Mouse (Mus musculus): ENCODE results near the gene Bcan. TPM values are rescaled to one million over a fixed set of nuclear protein-coding genes. Genes with fewer than 3 reads are reported as not detected.

Bcan gene
- 0.15 and 0.28 TPM in 2 replicates for polyA plus RNA-seq (2012; rRNA removed)

DNA sequence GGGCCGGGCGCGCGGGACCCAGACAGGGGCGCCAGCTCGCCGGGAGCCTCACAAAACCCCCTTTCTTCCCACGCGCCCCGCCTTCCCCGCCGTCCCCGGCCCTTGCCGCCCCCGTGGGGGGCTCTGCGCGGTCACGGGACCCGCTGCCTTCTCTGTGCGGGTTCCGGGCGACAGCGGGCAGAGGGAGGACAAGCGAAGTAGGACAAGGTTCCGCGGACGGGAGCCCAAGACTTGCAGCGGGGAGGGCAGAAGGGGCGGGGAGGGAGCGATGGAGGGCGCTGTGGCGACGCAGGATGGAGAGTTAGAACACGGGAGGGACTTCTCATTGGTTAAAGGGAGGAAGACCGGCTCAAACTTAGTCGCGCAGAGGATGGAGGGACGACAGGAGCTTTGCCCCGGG is at the start of gene Bcan:
Gene Bcan (minus strand): TSS at position 50 of the 400 bp plus-strand sequence.
- DNase-seq (ENCODE audit: low spot score) = no peak

DNA sequence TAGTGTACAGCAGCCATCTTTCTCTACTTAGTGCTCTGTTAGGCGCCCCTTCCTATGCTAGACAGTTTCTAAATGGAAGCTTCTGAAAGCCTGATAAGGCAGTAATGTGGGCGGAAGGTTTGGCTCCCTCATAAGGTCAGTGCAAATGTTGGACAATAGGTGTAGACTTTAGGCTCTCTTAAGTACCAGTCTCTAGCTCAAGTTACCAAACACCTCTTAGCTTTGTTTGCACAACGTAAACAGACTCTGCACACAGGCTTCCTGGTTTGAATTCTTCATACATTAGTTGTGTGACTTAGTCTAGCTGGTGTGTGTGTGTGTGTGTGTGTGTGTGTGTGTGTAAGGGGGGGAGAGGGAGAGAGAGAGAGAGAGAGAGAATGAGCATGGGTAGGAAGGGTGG is 49.5 kb upstream of the Bcan start:
- no peak for DNase-seq (ENCODE audit: low spot score)

- peak; percentile 42 for DNase-seq (ENCODE audit: low spot score)
Measured at GRCm38 (mm10) chr3:88042661-88043421, 42.8 kb upstream of the Bcan start, which contains the start of gene Gpatch4. Gene Gpatch4 (plus strand): TSS chr3:88043108.

GRCm38 (mm10) chr3:88035561-88036293 is 35.7 kb upstream of the Bcan start:
- no peak for DNase-seq (ENCODE audit: low spot score)

DNA sequence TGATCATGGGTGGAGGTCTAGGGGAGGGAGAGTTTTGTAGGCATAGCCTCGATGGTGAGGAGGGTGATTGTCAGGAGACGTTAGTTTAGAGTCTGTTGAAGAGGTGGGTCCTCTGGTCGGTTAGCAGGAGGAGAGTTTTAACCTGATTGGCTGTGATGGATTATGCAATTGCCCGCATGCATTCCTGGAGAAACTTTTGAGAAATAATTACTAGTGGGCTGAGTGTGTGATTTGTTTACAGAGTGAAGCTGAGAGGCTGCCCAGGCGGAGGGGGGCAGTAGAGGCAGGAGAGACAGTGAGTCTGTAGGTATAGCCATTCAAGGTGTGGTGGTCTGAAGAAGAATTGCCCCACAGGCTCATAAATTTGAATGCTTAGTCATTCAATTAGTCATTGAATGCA is 33.5 kb upstream of the Bcan start:
- DNase-seq (ENCODE audit: low spot score) = no peak

GRCm38 (mm10) chr3:88030608-88031395 is 30.8 kb upstream of the Bcan start:
- DNase-seq (ENCODE audit: low spot score) = no peak

DNA sequence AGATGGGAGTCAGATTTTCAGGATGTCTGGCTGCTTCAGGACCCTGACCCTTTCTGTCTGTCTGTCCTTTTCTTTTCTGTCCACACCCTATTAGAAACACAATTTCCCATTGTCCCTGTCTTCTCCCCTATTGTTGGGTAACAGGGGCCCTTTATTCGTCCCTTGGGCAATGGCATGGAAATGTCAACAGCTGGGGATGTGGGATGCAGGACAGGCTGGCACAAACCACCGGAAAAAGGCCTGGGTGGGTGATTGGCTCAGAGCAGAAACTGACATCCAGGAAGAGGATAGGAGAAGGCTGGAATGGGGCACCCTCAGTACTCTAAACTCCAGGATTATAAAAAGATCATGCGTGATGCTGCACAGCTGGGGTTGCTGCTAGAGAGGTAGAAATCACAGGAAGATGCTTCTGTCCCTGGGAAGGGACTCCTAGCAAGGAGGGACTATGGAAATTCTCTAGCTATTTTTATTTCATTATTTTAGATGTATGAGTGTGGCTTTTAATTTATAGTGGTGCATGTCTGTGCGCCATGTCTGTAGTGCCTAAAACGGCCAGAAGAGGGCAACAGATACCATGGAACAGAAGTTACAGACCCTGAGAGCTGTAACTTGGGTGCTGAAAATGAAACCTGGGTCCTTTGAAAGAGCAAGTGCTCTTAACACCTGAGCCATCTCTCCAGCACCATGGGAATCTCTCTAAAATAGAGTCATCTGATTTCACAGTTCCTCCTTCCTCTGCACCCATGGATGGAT is 27.6 kb upstream of the Bcan start, which contains the start of gene Hapln2:
Gene Hapln2 (minus strand): TSS at position 150 of the 753 bp plus-strand sequence.
- DNase-seq (ENCODE audit: low spot score) = no peak

GRCm38 (mm10) chr3:88026823-88027222 is 26.8 kb upstream of the Bcan start:
- DNase-seq (ENCODE audit: low spot score) = no peak

GRCm38 (mm10) chr3:88023192-88024074 is 23.4 kb upstream of the Bcan start:
- no peak for DNase-seq (ENCODE audit: low spot score)

DNA sequence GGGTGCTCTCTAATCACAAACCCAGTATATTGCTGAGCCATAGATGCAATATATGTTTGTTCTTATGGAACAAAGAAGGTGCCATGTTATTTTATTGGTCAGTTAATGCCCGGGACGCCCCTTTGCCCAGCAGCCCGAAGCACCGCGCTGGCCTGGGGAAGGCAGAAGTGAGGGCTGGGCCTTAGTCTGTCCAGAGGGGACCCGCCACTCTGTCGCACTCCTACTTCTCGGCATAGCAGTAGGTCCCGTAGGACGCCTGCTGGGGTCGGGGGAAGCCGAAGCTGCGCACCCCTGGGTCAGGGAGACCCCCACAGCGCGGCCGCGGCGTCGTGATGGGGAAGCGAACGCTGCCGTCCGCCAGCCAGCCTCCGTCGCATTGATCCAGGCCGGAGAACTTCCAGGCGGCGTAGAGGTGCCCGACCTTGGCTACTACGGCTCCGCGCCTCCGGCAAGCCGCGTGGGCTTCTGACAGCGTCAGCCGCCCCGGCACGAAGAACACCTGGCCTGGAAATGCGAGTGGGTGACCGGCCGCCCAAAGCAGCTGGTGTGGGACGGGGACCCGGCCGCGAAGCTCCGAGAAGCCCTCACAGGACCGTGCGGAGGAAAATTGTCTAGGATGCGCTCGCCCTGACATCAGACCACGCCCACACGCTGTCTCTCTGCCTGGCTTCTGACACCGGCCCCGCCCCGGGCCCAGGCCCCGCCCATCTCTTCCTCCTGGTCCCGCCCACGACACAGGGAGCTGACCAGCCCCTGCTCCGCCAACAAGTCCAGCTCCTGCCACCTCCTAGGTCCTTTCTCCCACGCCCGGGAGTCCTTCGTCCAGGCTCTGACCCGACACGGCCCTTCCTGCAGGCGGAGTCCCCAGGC is 22.5 kb upstream of the Bcan start:
- peak; percentile 71 for DNase-seq (ENCODE audit: low spot score)

DNA sequence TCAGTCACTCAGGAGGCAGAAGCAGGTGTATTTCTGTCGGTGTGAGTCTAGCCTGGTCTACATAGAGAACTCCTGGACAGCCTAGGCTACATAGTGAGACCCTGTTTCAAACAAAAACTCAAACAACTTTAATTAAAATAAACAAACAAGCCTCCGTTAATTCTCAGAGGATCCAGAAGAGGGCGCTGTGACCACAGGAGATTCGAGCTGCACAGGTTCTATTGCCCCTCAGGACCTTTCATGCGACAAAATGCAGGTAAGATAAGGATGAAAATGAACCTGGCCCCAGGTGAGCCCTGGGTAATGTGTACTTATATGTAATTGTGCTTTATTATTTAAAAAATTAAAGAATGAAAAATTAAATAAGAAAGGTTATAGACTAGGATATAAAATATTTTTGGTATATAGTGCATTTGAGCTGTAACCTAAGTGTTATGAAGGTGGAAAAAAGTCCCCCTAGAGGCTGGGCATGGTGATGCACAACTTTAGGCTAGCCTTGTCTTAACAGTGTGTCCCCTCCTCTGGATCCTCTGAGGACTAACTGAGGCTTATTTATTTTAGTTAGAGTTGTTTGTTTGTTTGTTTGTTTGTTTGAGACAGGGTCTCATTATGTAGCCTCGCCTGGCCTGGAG is 10.7 kb upstream of the Bcan start:
- DNase-seq (ENCODE audit: low spot score) = no peak

DNA sequence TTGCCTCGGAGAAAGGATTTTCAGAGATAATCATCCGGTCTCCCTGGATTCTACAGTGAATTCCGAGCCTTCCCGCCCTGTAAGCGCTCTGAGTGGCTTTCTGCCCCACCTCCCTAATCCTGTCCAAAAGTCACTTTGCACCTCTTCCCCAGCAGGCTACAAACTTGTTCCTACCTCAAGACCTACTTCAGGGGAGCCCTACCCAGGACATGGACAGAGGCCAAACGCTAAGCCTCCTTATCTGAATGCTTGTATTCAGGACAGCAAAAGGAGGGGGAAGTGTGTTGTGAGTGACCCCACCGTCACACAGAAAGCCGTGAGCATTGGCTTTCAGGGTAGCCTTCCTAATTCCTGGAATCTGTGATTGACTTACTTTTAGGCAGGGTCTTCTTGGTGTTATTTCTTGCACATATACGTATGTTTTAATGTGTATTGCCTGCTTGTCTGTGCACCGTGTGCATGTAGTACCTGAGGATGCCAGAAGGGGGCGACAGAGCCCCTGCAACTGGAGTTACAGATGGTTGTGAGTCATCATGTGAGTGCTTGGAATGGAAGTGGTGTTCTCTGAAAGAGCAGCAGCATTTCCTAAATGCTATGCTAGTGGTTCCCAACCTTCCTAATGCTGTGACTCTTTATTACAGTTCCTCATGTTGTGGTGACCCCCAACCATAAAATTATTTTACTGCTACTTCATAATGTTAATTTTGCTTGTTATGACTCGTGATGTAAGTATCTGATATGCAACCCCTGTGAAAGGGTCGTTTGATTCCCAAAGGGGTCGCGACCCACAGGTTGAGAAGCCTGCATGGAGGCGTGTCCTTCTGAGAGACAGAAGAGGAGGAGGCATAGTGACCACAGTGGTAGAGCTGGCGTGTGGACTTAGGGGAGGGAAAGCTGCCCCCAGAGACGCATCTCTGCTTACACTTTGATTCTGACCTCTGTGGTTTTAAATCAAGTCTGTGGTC is 6.1 kb upstream of the Bcan start:
- no peak for DNase-seq (ENCODE audit: low spot score)

DNA sequence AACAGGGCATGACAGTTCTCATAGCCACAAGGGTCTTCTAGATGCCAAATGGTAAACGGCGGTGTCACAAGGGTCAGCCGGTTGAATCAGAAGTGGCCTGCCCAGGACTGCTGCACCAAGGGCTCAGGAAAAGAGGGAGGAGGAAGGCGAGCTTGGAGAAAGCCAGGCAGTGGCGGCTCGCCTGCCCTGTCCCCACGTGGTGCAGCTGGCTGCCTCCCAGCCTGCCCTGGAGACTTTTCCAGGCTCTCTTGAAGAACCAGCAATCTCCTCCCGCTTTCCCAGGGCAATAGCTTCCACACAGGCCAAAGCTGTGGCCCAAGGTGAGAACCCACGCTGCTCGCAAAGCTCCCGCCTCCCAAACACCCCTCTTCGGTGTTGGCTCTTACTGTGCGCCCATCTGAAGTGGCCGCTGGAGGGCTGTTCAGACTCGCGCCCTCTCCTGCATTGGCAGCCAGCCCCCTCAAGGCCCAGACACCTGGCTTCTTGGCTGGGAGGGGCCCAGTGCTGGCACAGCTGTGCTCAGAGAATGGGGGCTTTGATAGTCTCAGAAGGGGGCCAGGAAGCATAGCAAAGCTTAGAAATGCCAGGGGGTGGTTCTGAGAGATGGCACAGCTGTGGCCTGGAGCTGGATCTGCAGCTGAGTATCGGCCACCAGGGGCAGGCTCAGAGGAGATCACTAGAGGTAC is 2.4 kb upstream of the Bcan start:
- no peak for DNase-seq (ENCODE audit: low spot score)

DNA sequence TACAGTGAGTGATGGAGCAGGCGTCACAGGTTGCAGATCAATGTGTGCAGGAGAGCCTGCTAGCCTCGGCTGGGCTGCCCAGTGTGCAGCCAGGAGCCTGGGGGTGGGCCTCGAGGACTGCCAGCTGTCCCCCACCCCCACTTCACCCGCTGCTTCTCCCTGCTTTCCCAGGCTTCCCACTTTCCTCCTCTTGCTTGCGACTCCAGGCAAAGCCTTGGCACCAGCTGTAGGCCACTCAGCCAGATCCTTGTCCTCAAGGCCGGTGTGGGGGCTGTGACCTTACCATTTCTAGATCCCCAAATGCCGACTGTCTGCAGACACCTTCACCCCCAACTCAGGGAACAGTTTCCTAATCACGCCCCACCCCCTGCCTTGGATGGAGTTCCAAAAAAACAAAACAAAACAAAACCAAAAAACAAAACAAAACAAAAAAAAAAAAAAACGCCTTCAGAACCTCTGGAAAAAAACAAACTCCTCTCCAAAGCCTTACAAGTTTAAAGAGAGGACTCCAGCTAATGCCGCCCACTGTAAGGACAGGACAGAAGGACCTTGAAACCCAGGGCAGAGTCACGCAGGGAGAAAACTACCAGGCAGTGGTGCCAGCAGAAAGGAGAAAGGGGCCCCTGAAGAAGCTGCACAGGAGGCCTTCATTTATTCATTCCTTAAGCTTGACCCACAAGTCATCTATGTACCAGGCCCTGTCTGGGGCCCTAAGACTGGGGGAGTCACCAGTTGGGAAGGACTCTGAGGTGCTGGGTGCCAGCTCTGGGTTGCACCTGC is 976 bp upstream of the Bcan start:
- DNase-seq (ENCODE audit: low spot score) = no peak

GRCm38 (mm10) chr3:87999243-87999895 is 661 bp downstream of the Bcan start:
- DNase-seq (ENCODE audit: low spot score) = no peak

GRCm38 (mm10) chr3:87998747-87999146 is 1.3 kb downstream of the Bcan start:
- DNase-seq (ENCODE audit: low spot score) = no peak

All from urinary bladder, adult 2 months (tissue).